Mouse (Mus musculus) kidney, adult 2 months (tissue): ENCODE data around the gene Plb1.

Source experiments
- CTCF ChIP-seq: fragments of 200-500 bp; conservative IDR thresholded peaks from 2 replicates; pipeline ENCODE4 v1.5.1; 2011; ENCODE audit warnings: low read depth, mild to moderate bottlenecking, control low read depth, low read length, moderate library complexity, mixed read lengths; ENCODE audit not compliant: insufficient read depth, insufficient read length
- POLR2A ChIP-seq: fragments of 200-500 bp; IDR thresholded peaks from one replicate; pipeline ENCODE4 v1.6.1; 2011; ENCODE audit warnings: low read depth, low read length, control low read depth

DNA sequence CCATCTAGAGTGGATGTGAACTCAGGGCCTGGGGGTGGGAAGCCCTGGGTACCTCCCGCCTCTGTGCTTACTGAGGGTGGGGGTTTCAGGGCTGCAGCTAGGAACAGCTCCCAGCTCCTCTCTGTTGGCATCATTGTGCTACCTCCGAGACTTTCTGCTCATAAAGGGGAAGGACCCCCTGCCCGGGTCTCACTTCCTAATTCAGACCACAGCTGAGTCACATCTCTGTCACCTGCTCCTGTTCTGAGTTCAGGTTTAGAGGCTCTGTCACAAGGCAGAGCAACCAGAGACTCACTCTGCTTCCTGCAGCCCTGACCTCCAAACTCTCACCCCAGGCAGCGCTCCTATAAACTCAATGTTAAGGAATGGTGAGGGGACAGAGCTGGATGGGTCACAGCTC is 53.8 kb downstream of the Plb1 start:
- TF ChIP-seq CTCF (no peak), POLR2A (no peak)
